Mouse (Mus musculus) MEL (cell line): Measurements from ENCODE around the gene Nup160. TPM values are rescaled to one million over a fixed set of nuclear protein-coding genes. Genes with fewer than 3 reads are reported as not detected.

Experiments used
- DNase-seq: peaks from one replicate; pipeline ENCODE4 v3.0.0; 2011; ENCODE audit warnings: low read depth, low spot score
- H3K27ac ChIP-seq: 2 replicates; pipeline ENCODE4 v1.5.1; 2012; ENCODE audit warnings: low read depth, mild to moderate bottlenecking, control low read depth, low read length, moderate library complexity; ENCODE audit not compliant: control insufficient read depth
- H3K27me3 ChIP-seq, 2 experiments: fragments of 150-350 bp in 1 of 2; sonication (generic) in 1 of 2; 2 replicates each; pipeline ENCODE4 v1.6.1; 2012; ENCODE audit warnings: low read length in 2 of 2, mild to moderate bottlenecking in 2 of 2, improper control_type of control experiment in 1 of 2, moderate library complexity in 1 of 2; ENCODE audit not compliant: insufficient read depth in 2 of 2, control insufficient read depth in 1 of 2
- H3K36me3 ChIP-seq, 2 experiments: 2 replicates each; pipeline ENCODE4 v1.6.1; 2012 to 2014; ENCODE audit warnings: low read length in 2 of 2, improper control_type of control experiment in 1 of 2, inconsistent platforms in 1 of 2, mild to moderate bottlenecking in 1 of 2; ENCODE audit not compliant: insufficient read depth in 2 of 2, control insufficient read depth in 1 of 2
- H3K4me1 ChIP-seq, 2 experiments: fragments of 150-350 bp in 1 of 2; sonication (generic) in 1 of 2; 2 replicates each; pipeline ENCODE4 v1.6.1; 2012; ENCODE audit warnings: low read length in 2 of 2, improper control_type of control experiment in 1 of 2, mild to moderate bottlenecking in 1 of 2; ENCODE audit not compliant: insufficient read depth in 2 of 2, control insufficient read depth in 1 of 2
- H3K4me3 ChIP-seq, 2 experiments: fragments of 150-350 bp in 1 of 2; sonication (generic) in 1 of 2; 2 replicates each; pipeline ENCODE4 v1.5.1; 2012; ENCODE audit warnings: low read depth in 2 of 2, low read length in 2 of 2, mild to moderate bottlenecking in 2 of 2, moderate library complexity in 2 of 2, control low read depth in 1 of 2, improper control_type of control experiment in 1 of 2; ENCODE audit not compliant: control insufficient read depth in 1 of 2, insufficient read depth in 1 of 2
- H3K79me2 ChIP-seq: 2 replicates; pipeline ENCODE4 v1.6.1; 2012; ENCODE audit warnings: mild to moderate bottlenecking, low read length, moderate library complexity; ENCODE audit not compliant: control insufficient read depth, poor library complexity, insufficient read depth
- H3K9ac ChIP-seq: 2 replicates; pipeline ENCODE4 v1.6.1; 2012; ENCODE audit warnings: low read depth, mild to moderate bottlenecking, control low read depth, low read length, moderate library complexity; ENCODE audit not compliant: control insufficient read depth, poor library complexity, severe bottlenecking
- H3K9me3 ChIP-seq: fragments of 150-350 bp; sonication (generic); replicated peaks from 2 replicates; pipeline ENCODE4 v1.6.1; 2012; ENCODE audit warnings: mild to moderate bottlenecking, low read length, improper control_type of control experiment, moderate library complexity; ENCODE audit not compliant: insufficient read depth
- BHLHE40 ChIP-seq: IDR thresholded peaks from 2 replicates; pipeline ENCODE4 v1.6.1; 2012; ENCODE audit warnings: low read depth, mild to moderate bottlenecking, inconsistent platforms, low read length, improper control_type of control experiment, borderline replicate concordance
- CHD1 ChIP-seq: IDR thresholded peaks from 2 replicates; pipeline ENCODE4 v1.6.1; 2012; ENCODE audit warnings: low read depth, mild to moderate bottlenecking, inconsistent platforms, low read length, improper control_type of control experiment
- CHD2 ChIP-seq: IDR thresholded peaks from 2 replicates; pipeline ENCODE4 v1.6.1; 2011; ENCODE audit warnings: low read length, improper control_type of control experiment
- EP300 ChIP-seq, 2 experiments: IDR thresholded peaks; 2 replicates each; pipeline ENCODE4 v1.6.1; 2011; ENCODE audit warnings: improper control_type of control experiment in 2 of 2, low read length in 2 of 2, low read depth in 1 of 2, mild to moderate bottlenecking in 1 of 2
- ETS1 ChIP-seq: IDR thresholded peaks from 2 replicates; pipeline ENCODE4 v1.6.1; 2012; ENCODE audit warnings: low read depth, mild to moderate bottlenecking, inconsistent platforms, low read length, improper control_type of control experiment, moderate library complexity
- GABPA ChIP-seq: IDR thresholded peaks from 2 replicates; pipeline ENCODE4 v1.6.1; 2012; ENCODE audit warnings: low read depth, mild to moderate bottlenecking, inconsistent platforms, low read length, improper control_type of control experiment, moderate library complexity
- KAT2A ChIP-seq: conservative IDR thresholded peaks from 2 replicates; pipeline ENCODE4 v1.6.1; 2012; ENCODE audit warnings: low read depth, low read length, improper control_type of control experiment, inconsistent platforms
- MAX ChIP-seq: IDR thresholded peaks from 2 replicates; pipeline ENCODE4 v1.6.1; 2011; ENCODE audit warnings: low read length, improper control_type of control experiment
- MEF2A ChIP-seq: IDR thresholded peaks from 2 replicates; pipeline ENCODE4 v1.6.1; 2014; ENCODE audit warnings: low read depth, mild to moderate bottlenecking, inconsistent platforms, low read length, improper control_type of control experiment; ENCODE audit not compliant: poor library complexity, insufficient replicate concordance, severe bottlenecking; ENCODE audit errors: extremely low read depth
- MYB ChIP-seq: IDR thresholded peaks from 2 replicates; pipeline ENCODE4 v1.6.1; 2011; ENCODE audit warnings: mild to moderate bottlenecking, low read depth, low read length, improper control_type of control experiment
- MYC ChIP-seq: IDR thresholded peaks from 2 replicates; pipeline ENCODE4 v1.6.1; 2011; ENCODE audit warnings: low read depth, mild to moderate bottlenecking, low read length, improper control_type of control experiment, moderate library complexity
- NELFE ChIP-seq: IDR thresholded peaks from 2 replicates; pipeline ENCODE4 v1.6.1; 2011; ENCODE audit warnings: low read depth, low read length, improper control_type of control experiment
- NRF1 ChIP-seq: IDR thresholded peaks from 2 replicates; pipeline ENCODE4 v1.6.1; 2014; ENCODE audit warnings: low read depth, mild to moderate bottlenecking, inconsistent platforms, low read length, improper control_type of control experiment, moderate library complexity; ENCODE audit not compliant: poor library complexity, insufficient read depth, severe bottlenecking
- POLR2A ChIP-seq, 2 experiments: IDR thresholded peaks; 2 replicates each; pipeline ENCODE4 v1.6.1; 2011 to 2012; ENCODE audit warnings: low read length in 2 of 2, mild to moderate bottlenecking in 2 of 2, control low read depth in 1 of 2, improper control_type of control experiment in 1 of 2, low read depth in 1 of 2, moderate library complexity in 1 of 2; ENCODE audit not compliant: control insufficient read depth in 1 of 2, insufficient read depth in 1 of 2, poor library complexity in 1 of 2
- POLR2AphosphoS5 ChIP-seq: IDR thresholded peaks from 2 replicates; pipeline ENCODE4 v1.6.1; 2012; ENCODE audit warnings: low read depth, borderline replicate concordance, mild to moderate bottlenecking, inconsistent platforms, low read length, moderate library complexity, mixed read lengths
- RCOR1 ChIP-seq: IDR thresholded peaks from 2 replicates; pipeline ENCODE4 v1.6.1; 2012; ENCODE audit warnings: low read depth, mild to moderate bottlenecking, inconsistent platforms, low read length, improper control_type of control experiment
- SIN3A ChIP-seq: IDR thresholded peaks from 2 replicates; pipeline ENCODE4 v1.6.1; 2012; ENCODE audit warnings: low read length, improper control_type of control experiment, inconsistent platforms
- SMC3 ChIP-seq: IDR thresholded peaks from 2 replicates; pipeline ENCODE4 v1.6.1; 2011; ENCODE audit warnings: low read depth, low read length, improper control_type of control experiment
- TAL1 ChIP-seq: IDR thresholded peaks from 2 replicates; pipeline ENCODE4 v1.6.1; 2012; ENCODE audit warnings: mild to moderate bottlenecking, inconsistent platforms, low read length, moderate library complexity, mixed read lengths
- TBP ChIP-seq: IDR thresholded peaks from 2 replicates; pipeline ENCODE4 v1.8.0; 2011; ENCODE audit warnings: low read depth, low read length, improper control_type of control experiment
- TCF12 ChIP-seq: IDR thresholded peaks from 2 replicates; pipeline ENCODE4 v1.6.1; 2014; ENCODE audit warnings: low read depth, mild to moderate bottlenecking, inconsistent platforms, low read length, improper control_type of control experiment, moderate library complexity
- UBTF ChIP-seq: IDR thresholded peaks from 2 replicates; pipeline ENCODE4 v1.6.1; 2012; ENCODE audit warnings: low read depth, mild to moderate bottlenecking, inconsistent platforms, low read length, improper control_type of control experiment, moderate library complexity, borderline replicate concordance; ENCODE audit not compliant: insufficient read depth
- USF1 ChIP-seq: IDR thresholded peaks from 2 replicates; pipeline ENCODE4 v1.6.1; 2014; ENCODE audit warnings: low read depth, mild to moderate bottlenecking, inconsistent platforms, low read length, improper control_type of control experiment, moderate library complexity
- USF2 ChIP-seq, 2 experiments: IDR thresholded peaks; 2 replicates each; pipeline ENCODE4 v1.6.1; 2011 to 2012; ENCODE audit warnings: improper control_type of control experiment in 2 of 2, low read length in 2 of 2, borderline replicate concordance in 1 of 2, inconsistent platforms in 1 of 2, low read depth in 1 of 2, mild to moderate bottlenecking in 1 of 2; ENCODE audit not compliant: insufficient read depth in 1 of 2
- ZNF384 ChIP-seq: IDR thresholded peaks from 2 replicates; pipeline ENCODE4 v1.6.1; 2012; ENCODE audit warnings: low read depth, mild to moderate bottlenecking, inconsistent platforms, low read length, improper control_type of control experiment
- polyA plus RNA-seq, 2 experiments: library from polyadenylated mRNA; stranded (reverse) in 1 of 2; unstranded in 1 of 2; fragments of >175 nt in 1 of 2; fragments of >200 nt in 1 of 2; gene quantifications; 2 replicates each; pipeline versions ENCODE4 v1.2.1 to v1.2.4; 2012; ENCODE audit warnings: low replicate concordance in 2 of 2, low read depth in 1 of 2; ENCODE audit not compliant: insufficient read length in 2 of 2, insufficient read depth in 1 of 2, missing spikeins in 1 of 2
- total RNA-seq: library from RNA; depleted of rRNA; stranded (reverse); fragments of 300-350 nt; gene quantifications from 2 replicates; pipeline ENCODE4 v1.2.3, GENCODE M21; 2012

Gene Nup160
- total and polyA plus RNA-seq, 3 experiments: 43.8 to 91.4 (median 63.8) TPM

DNA sequence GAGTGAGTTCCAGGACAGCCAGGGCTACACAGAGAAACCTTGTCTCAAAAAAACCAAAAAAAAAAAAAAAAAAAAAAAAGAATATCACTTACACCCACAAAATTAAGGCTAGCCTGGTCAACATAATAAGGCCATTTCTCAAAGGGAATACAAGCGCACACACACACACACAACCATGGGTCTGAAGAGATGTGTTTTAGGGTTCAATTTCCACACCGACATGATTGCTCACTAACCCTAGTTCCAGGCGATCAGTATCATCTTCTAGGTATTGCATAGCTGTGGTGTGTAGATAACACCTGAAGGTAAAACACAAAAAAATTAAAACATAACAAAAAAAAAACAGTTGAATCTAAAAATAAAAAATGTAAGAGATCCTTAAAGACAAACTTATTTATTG, 49.8 kb downstream of the Nup160 start:
- no peaks in the 10 kb centered on the region for H3K9me3 ChIP-seq
- no peaks in the 10 kb centered on the region for H3K27me3 ChIP-seq
- no peaks in the 10 kb centered on the region for H3K4me1 ChIP-seq
- H3K4me3 ChIP-seq: no peak overlapping the region
- no peak overlapping the region for H3K9ac ChIP-seq
- TF ChIP-seq MAX: no peak
- no peak for TF ChIP-seq ZNF384
- TF ChIP-seq MEF2A: no peak
- TF ChIP-seq SMC3: no peak
- TF ChIP-seq NRF1: no peak
- no peak for TF ChIP-seq TCF12
- TF ChIP-seq TAL1: no peak; the same call in 1 of the 2 replicates
- TF ChIP-seq TBP: no peak
- TF ChIP-seq USF1: no peak
- TF ChIP-seq MYC: no peak
- no peak for TF ChIP-seq USF2 (IDR thresholded peaks at IDR 0.05; ENCODE audit: borderline replicate concordance in 1 of 2, insufficient read depth in 1 of 2, low read depth in 1 of 2, low read length in 2 of 2)
- TF ChIP-seq POLR2AphosphoS5: no peak
- no peak for TF ChIP-seq GABPA
- TF ChIP-seq SIN3A: no peak
- TF ChIP-seq BHLHE40: no peak
- TF ChIP-seq EP300 (IDR thresholded peaks at IDR 0.05; ENCODE audit: low read depth in 1 of 2, low read length in 2 of 2): no peak
- TF ChIP-seq UBTF: no peak
- no peak for TF ChIP-seq KAT2A
- no peak overlapping the region for H3K27ac ChIP-seq
- DNase-seq: no peak
- H3K36me3 ChIP-seq: peaks cover 0 to 72% of the 10 kb centered on the region in 2 experiments; a peak in 3 of 4 replicates
- no peaks in the 10 kb centered on the region for H3K79me2 ChIP-seq

DNA sequence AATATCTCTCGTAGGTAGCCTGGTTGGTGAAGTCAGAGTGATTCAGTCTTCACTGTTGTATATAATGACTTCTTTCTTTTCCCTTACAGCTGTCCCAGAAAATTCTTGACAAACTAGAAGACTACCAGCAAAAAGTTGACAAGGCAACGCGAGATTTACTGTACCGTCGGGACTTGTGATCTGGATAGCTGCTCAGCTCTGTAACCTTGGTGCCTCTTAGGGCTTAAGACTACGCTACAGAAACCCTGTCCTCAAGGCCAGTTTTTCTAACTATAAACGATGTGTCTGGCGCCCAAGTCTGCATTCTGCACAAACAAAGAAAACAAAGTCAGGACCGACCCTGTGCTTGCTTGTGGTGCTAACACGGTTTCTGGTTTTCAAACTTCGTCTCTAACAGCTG, 58.3 kb downstream of the Nup160 start:
- Histone ChIP-seq H3K9ac (no peak overlapping the region), H3K4me1 (0 out of 4 replicates have a peak, but pooled peaks cover 0 to 2% of the 10 kb centered on the region in 2 experiments), H3K36me3 (peaks cover 4 to 52% of the 10 kb centered on the region in 2 experiments), H3K27me3 (no peaks in the 10 kb centered on the region), H3K4me3 (no peak overlapping the region), H3K27ac (no peak overlapping the region), H3K79me2 (no peaks in the 10 kb centered on the region), H3K9me3 (no peaks in the 10 kb centered on the region)
- DNase-seq: no peak
- TF ChIP-seq POLR2A (IDR thresholded peaks at IDR 0.05; ENCODE audit: control insufficient read depth in 1 of 2, insufficient read depth in 1 of 2, low read depth in 1 of 2, low read length in 2 of 2, poor library complexity in 1 of 2) (no peak), ETS1 (no peak), MEF2A (no peak), ZNF384 (no peak), USF1 (no peak), CHD1 (no peak), TBP (no peak), NRF1 (no peak), RCOR1 (no peak), CHD2 (no peak), USF2 (IDR thresholded peaks at IDR 0.05; ENCODE audit: borderline replicate concordance in 1 of 2, insufficient read depth in 1 of 2, low read depth in 1 of 2, low read length in 2 of 2) (no peak), GABPA (no peak), NELFE (no peak), MYB (no peak), MYC (no peak)
